Mouse (Mus musculus): ENCODE results near the gene Ms4a1. TPM values are rescaled to one million over a fixed set of nuclear protein-coding genes. Genes with fewer than 3 reads are reported as not detected.
"Not testable (repeated sequence)": the region's sequence is repeated elsewhere in the genome, so short reads cannot be mapped to it uniquely, and the experiment has no call there.

The Ms4a1 gene
- not detected in 2 replicates for polyA plus RNA-seq (2015; fragmentation: Nextera tagmentation; extraction: Ambion mirVana)

- Histone ChIP-seq H3K9ac (no peak within 1 kb of the TSS), H3K36me3 (no peaks in the 10 kb centered on the region), H3K4me1 (no peaks in the 10 kb centered on the region), H3K4me2 (no peak within 1 kb of the TSS), H3K27me3 (no peaks in the 10 kb centered on the region), H3K4me3 (no peak within 1 kb of the TSS), H3K27ac (no peak within 1 kb of the TSS), H3K9me3 (no peaks in the 10 kb centered on the region)
- no peak for ATAC-seq (ENCODE audit: borderline replicate concordance, extremely low read depth, low FRiP score, low TSS enrichment)
- 76% methylated on average over 8 of the region's 8 CpGs for WGBS
These were observed at the start of gene Ms4a1 for GRCm38 (mm10) chr19:11266052-11266845. Ms4a1 (minus strand) TSS chr19:11266241.

DNA sequence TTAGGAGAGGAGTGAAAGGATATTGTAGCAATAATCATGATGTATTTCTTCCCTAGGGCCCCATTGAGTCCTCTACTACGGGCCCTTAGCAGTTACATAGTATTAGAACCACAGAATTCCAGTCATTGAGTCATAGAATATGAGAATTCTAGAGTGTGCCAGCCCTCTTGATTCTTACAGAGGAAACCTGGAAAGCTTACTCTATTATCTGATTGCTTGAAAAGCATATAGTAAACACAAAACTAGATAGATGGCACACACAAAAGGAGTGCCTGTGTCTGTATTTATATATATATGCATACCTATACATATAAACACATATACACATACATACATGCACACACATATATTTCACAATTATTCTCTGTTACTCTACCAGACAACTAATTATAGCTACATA, 48.3 kb upstream of the Ms4a1 start, which contains the start of gene Ms4a14:
TSS of gene Ms4a14 (minus strand) at position 101 of the 400 bp plus-strand sequence.
- H3K4me2 ChIP-seq = no peak within 1 kb of the TSS
- H3K9ac ChIP-seq = no peak within 1 kb of the TSS
- no peaks in the 10 kb centered on the region for H3K4me1 ChIP-seq
- H3K4me3 ChIP-seq = no peak within 1 kb of the TSS
- H3K27me3 ChIP-seq = no peaks in the 10 kb centered on the region
- no peak for ATAC-seq (ENCODE audit: borderline replicate concordance, extremely low read depth, low FRiP score, low TSS enrichment)
- H3K27ac ChIP-seq = no peak within 1 kb of the TSS
- H3K36me3 ChIP-seq = no peaks in the 10 kb centered on the region
- no peaks in the 10 kb centered on the region for H3K9me3 ChIP-seq
- 66% methylated on average over 1 of the region's 1 CpGs for WGBS

DNA sequence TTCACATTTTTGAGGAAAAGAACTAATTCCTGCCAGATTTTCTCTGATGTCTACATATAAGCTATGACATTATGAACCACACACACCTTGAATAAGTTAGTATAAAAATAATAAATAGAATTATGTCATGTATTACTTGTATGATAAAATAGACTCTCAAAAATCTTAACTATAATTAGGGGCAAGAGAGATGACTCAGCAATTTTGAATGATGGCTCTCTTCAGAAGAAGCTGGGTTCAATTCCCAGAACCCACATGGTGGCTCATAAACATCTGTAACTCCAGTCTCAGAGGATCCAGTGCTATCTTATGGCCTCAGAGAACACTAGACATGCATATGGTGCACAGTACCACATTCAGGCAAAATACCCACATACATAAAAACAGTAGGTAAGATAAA, 42.8 kb upstream of the Ms4a1 start:
- Histone ChIP-seq H3K36me3 (no peaks in the 10 kb centered on the region), H3K4me2 (no peak overlapping the region), H3K9me3 (no peaks in the 10 kb centered on the region), H3K27ac (no peak overlapping the region), H3K9ac (no peak overlapping the region), H3K4me1 (no peaks in the 10 kb centered on the region), H3K4me3 (no peak overlapping the region), H3K27me3 (no peaks in the 10 kb centered on the region)
- ATAC-seq (ENCODE audit: borderline replicate concordance, extremely low read depth, low FRiP score, low TSS enrichment) = no peak

DNA sequence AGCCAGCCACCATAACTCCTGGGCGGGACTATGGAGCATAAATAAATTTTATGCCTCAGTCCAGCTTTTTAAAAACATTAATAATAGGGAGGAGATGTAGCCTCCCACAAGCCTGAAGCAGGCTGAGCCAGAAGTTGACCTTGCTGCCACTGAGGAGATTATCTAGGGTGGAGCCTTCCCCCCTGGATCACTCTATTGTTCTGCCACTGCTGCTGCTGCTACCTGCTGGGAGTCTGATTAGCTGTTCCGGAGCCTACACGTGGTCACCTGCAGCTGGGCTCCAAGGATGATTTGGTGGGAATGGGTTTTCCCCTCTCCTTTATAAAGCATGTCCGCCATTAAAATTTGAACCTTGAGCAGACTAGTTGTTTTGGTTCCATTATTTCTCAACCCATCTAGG, 33.5 kb upstream of the Ms4a1 start:
- WGBS = 60% methylated on average over 4 of the region's 4 CpGs
- ATAC-seq (ENCODE audit: borderline replicate concordance, extremely low read depth, low FRiP score, low TSS enrichment); H3K9ac ChIP-seq; H3K9me3 ChIP-seq; H3K4me3 ChIP-seq; H3K36me3 ChIP-seq; H3K27ac ChIP-seq; H3K4me2 ChIP-seq; H3K4me1 ChIP-seq; H3K27me3 ChIP-seq: not testable (repeated sequence)

DNA sequence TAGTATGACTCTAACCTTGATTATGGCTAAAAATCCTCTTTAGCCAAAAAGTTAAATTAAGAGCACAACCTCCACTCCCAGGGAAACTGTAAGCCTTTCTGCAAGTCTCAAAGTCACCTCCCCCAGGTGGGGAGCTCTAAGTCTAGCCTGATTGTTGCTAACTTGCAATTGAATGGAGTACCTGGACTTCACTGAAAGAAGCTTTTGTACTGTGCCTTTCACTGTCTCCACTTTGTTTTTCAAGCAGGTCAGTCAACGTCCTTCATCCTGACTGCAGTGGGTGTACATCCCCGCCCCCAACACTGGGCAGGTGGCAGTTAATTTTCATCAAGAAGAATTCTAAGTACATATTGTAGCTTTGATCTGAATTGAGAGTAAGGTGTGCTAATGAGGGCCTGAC, 32.9 kb upstream of the Ms4a1 start:
- Histone ChIP-seq H3K4me1 (no peaks in the 10 kb centered on the region), H3K27ac (no peak overlapping the region), H3K9ac (no peak overlapping the region), H3K27me3 (no peaks in the 10 kb centered on the region), H3K9me3 (no peaks in the 10 kb centered on the region), H3K4me2 (no peak overlapping the region), H3K36me3 (no peaks in the 10 kb centered on the region), H3K4me3 (no peak overlapping the region)
- no peak for ATAC-seq (ENCODE audit: borderline replicate concordance, extremely low read depth, low FRiP score, low TSS enrichment)
- 43% methylated on average over 2 of the region's 2 CpGs for WGBS

GRCm38 (mm10) chr19:11293616-11294015, 27.6 kb upstream of the Ms4a1 start:
- Histone ChIP-seq H3K4me2 (peak overlapping the region; percentile 63), H3K4me3 (peak overlapping the region; percentile 45; the same call in 1 of the 2 replicates)
- 15% methylated on average over 3 of the region's 3 CpGs for WGBS
- H3K36me3 ChIP-seq; H3K9me3 ChIP-seq; H3K9ac ChIP-seq; H3K27me3 ChIP-seq; ATAC-seq (ENCODE audit: borderline replicate concordance, extremely low read depth, low FRiP score, low TSS enrichment); H3K4me1 ChIP-seq; H3K27ac ChIP-seq: not testable (repeated sequence)

- Histone ChIP-seq H3K4me3 (peak overlapping the region; percentile 45), H3K4me1 (no peaks in the 10 kb centered on the region), H3K4me2 (peak overlapping the region; percentile 63), H3K9ac (no peak overlapping the region), H3K27ac (0 out of 2 replicates have a peak overlapping the region, but pooled peaks have one; percentile 9), H3K27me3 (no peaks in the 10 kb centered on the region), H3K9me3 (no peaks in the 10 kb centered on the region), H3K36me3 (no peaks in the 10 kb centered on the region)
- ATAC-seq (ENCODE audit: borderline replicate concordance, extremely low read depth, low FRiP score, low TSS enrichment) = no peak
- 4% methylated on average over 12 of the region's 12 CpGs for WGBS
These were observed 26.9 kb upstream of the Ms4a1 start for GRCm38 (mm10) chr19:11292990-11293389.

DNA sequence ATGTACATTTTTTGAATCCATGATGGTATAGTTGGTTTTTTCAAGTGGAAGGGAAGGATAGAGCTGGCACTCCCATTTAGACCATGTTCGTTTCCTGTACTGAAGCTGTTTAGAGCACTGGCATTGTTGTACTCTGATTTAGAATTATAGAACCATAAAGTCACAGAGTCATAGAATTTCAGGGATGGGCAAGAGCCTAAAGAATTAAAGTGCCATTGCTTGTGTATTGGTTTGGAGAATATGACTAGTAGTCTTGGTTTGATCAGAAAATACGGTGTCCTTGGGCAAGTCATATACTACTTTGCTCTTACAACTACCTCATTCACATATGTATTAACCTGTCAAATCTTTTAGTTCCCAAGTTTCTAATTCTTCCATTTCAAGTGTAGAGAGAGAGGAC, 17.7 kb upstream of the Ms4a1 start, which contains the start of gene Ms4a5:
TSS of gene Ms4a5 (minus strand) at position 101 of the 400 bp plus-strand sequence.
- no peak for ATAC-seq (ENCODE audit: borderline replicate concordance, extremely low read depth, low FRiP score, low TSS enrichment)
- WGBS = 89% methylated on average over 2 of the region's 2 CpGs
- Histone ChIP-seq H3K27ac (no peak within 1 kb of the TSS), H3K9me3 (no peaks in the 10 kb centered on the region), H3K4me1 (no peaks in the 10 kb centered on the region), H3K4me3 (no peak within 1 kb of the TSS), H3K4me2 (no peak within 1 kb of the TSS), H3K36me3 (no peaks in the 10 kb centered on the region), H3K9ac (no peak within 1 kb of the TSS), H3K27me3 (no peaks in the 10 kb centered on the region)

DNA sequence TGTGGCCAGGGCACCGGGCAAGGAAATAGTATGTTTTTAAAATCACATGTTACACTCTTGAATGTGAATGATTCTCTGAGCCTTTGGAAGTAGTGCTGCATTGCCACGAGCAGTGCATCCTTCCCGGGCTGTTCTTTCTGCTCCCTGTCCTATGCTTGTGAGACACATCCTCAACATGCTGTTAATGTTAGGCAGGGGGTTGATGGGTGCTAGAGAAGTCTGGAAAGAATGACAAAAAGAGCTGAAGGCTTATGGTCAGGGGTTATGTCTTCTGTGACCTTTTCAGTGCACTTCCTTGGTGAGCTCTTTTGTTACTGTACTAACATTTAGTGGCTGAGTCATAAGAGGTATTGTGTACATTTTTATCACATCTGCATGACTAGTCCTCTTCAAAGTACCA, 14.2 kb upstream of the Ms4a1 start:
- no peak overlapping the region for H3K4me3 ChIP-seq
- no peaks in the 10 kb centered on the region for H3K36me3 ChIP-seq
- H3K27ac ChIP-seq = no peak overlapping the region
- no peaks in the 10 kb centered on the region for H3K4me1 ChIP-seq
- H3K9ac ChIP-seq = no peak overlapping the region
- no peak overlapping the region for H3K4me2 ChIP-seq
- H3K9me3 ChIP-seq = no peaks in the 10 kb centered on the region
- no peaks in the 10 kb centered on the region for H3K27me3 ChIP-seq
- 78% methylated on average over 3 of the region's 3 CpGs for WGBS
- ATAC-seq (ENCODE audit: borderline replicate concordance, extremely low read depth, low FRiP score, low TSS enrichment) = no peak

- no peak for ATAC-seq (ENCODE audit: borderline replicate concordance, extremely low read depth, low FRiP score, low TSS enrichment)
- Histone ChIP-seq H3K36me3 (no peaks in the 10 kb centered on the region), H3K27ac (no peak overlapping the region), H3K9me3 (no peaks in the 10 kb centered on the region), H3K4me2 (no peak overlapping the region), H3K4me1 (no peaks in the 10 kb centered on the region), H3K4me3 (no peak overlapping the region), H3K9ac (no peak overlapping the region), H3K27me3 (no peaks in the 10 kb centered on the region)
- 26% methylated on average over 5 of the region's 5 CpGs for WGBS
These were observed 10.4 kb upstream of the Ms4a1 start for GRCm38 (mm10) chr19:11276431-11276830.

DNA sequence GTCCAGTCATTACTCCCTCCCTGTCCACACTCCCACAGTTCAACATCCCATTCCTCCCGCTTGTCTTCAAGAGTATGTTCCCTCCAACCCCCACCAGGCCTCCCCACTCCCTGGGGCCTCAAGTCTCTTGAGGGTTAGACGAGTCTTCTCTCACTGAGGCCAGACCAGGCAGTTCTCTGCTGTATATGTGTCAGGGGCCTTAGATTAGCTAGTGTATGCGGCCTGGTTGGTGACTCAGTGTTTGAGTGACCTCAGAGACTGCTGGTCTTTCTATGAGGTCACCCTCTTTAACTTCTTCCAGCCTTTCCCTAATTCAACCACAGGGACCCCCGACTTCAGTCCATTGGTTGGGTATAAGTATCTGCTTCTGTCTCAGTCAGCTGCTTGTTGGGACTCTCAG, 915 bp upstream of the Ms4a1 start:
- H3K4me2 ChIP-seq = no peak overlapping the region
- 68% methylated on average over 4 of the region's 4 CpGs for WGBS
- no peaks in the 10 kb centered on the region for H3K4me1 ChIP-seq
- no peaks in the 10 kb centered on the region for H3K9me3 ChIP-seq
- ATAC-seq (ENCODE audit: borderline replicate concordance, extremely low read depth, low FRiP score, low TSS enrichment) = no peak
- no peak overlapping the region for H3K27ac ChIP-seq
- H3K4me3 ChIP-seq = no peak overlapping the region
- H3K36me3 ChIP-seq = no peaks in the 10 kb centered on the region
- no peak overlapping the region for H3K9ac ChIP-seq
- no peaks in the 10 kb centered on the region for H3K27me3 ChIP-seq

DNA sequence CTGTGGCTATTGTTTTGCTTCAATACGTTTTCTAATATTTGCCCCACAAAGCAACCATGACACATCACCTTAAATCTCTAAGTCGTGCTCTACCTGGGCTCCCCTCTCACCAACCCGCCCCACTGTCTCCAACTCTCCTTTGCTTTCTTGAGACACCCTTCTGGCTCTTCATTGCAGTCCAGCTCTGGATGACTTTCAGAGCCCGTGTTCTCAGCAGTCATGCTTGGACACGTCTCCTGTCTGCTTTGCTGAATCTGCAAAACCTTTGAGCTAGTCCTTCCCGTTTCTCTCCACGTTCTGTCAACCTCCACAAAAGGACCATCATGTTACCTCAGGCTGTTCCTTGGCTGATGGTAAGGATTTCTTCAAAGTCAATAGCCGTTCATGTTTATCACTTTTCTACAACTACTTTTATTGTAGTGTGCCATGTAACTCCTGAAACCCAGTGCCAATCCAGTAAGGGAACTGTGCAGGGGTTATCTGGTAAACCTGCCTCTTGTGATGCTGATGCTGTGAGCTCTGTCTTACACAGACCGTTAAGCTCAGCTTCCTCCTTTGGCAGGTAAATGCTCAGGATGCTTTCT, 1.3 kb downstream of the Ms4a1 start:
- no peak overlapping the region for H3K4me2 ChIP-seq
- H3K9ac ChIP-seq = no peak overlapping the region
- WGBS = 79% methylated on average over 9 of the region's 9 CpGs
- H3K27me3 ChIP-seq = no peaks in the 10 kb centered on the region
- H3K4me1 ChIP-seq = no peaks in the 10 kb centered on the region
- no peak overlapping the region for H3K27ac ChIP-seq
- H3K36me3 ChIP-seq = no peaks in the 10 kb centered on the region
- no peak overlapping the region for H3K4me3 ChIP-seq
- no peaks in the 10 kb centered on the region for H3K9me3 ChIP-seq
- ATAC-seq (ENCODE audit: borderline replicate concordance, extremely low read depth, low FRiP score, low TSS enrichment) = no peak

Data from lung, embryonic 15.5 days (tissue).